Mouse (Mus musculus): ENCODE measurements around the gene Aldh9a1.
"Not testable (repeated sequence)": the region's sequence is repeated elsewhere in the genome, so short reads cannot be mapped to it uniquely, and the experiment has no call there.

- TF ChIP-seq CTCF, EP300 (IDR thresholded peaks at IDR 0.05; ENCODE audit: low read depth): not testable (repeated sequence)
These were observed 3.7 kb upstream of the Aldh9a1 start for GRCm38 (mm10) chr1:167345994-167346520.

Measured in liver, postnatal 0 days (tissue).